Mouse (Mus musculus) intestine, embryonic 16.5 days (tissue): ENCODE measurements around the gene Bnip3. TPM values are rescaled to one million over a fixed set of nuclear protein-coding genes. Genes with fewer than 3 reads are reported as not detected.

Experiments used
- ATAC-seq: fragments of 200-750 bp; cut with Nextera tagmentation; 2 replicates; pipeline ENCODE4 v1.8.0; 2017; ENCODE audit warnings: moderate TSS enrichment, moderate library complexity
- H3K27ac ChIP-seq: fragments of 300-500 bp; sonication (generic); 2 replicates; pipeline ENCODE4 v1.5.1; 2014; ENCODE audit warnings: mild to moderate bottlenecking, low read length
- H3K27me3 ChIP-seq: fragments of 300-500 bp; sonication (generic); replicated peaks from 2 replicates; pipeline ENCODE4 v1.6.1; 2014; ENCODE audit warnings: low read length, control low read depth, mixed read lengths; ENCODE audit not compliant: control insufficient read depth, insufficient read depth
- H3K36me3 ChIP-seq: fragments of 300-500 bp; sonication (generic); 2 replicates; pipeline ENCODE4 v1.6.1; 2014; ENCODE audit warnings: low read length, control low read depth; ENCODE audit not compliant: control insufficient read depth, insufficient read depth
- H3K4me1 ChIP-seq: fragments of 300-500 bp; sonication (generic); 2 replicates; pipeline ENCODE4 v1.6.1; 2014; ENCODE audit warnings: low read length, control low read depth, mixed read lengths; ENCODE audit not compliant: control insufficient read depth, insufficient read depth
- H3K4me2 ChIP-seq: fragments of 300-500 bp; sonication (generic); 2 replicates; pipeline ENCODE4 v1.6.1; 2014; ENCODE audit warnings: low read depth, low read length, control low read depth
- H3K4me3 ChIP-seq: fragments of 300-500 bp; sonication (generic); 2 replicates; pipeline ENCODE4 v1.5.1; 2014; ENCODE audit warnings: mild to moderate bottlenecking, low read length
- H3K9ac ChIP-seq: fragments of 300-500 bp; sonication (generic); 2 replicates; pipeline ENCODE4 v1.6.1; 2014; ENCODE audit warnings: low read depth, low read length
- H3K9me3 ChIP-seq: fragments of 300-500 bp; sonication (generic); 2 replicates; pipeline ENCODE4 v1.6.1; 2016; ENCODE audit warnings: low read length, control low read depth; ENCODE audit not compliant: control insufficient read depth
- WGBS: fragments of 180-500 bp; shearing (Covaris S2); extraction: QIAGEN DNeasy Blood & Tissue Kit; methylation state at CpG from one replicate; pipeline ENCODE4 v1.1.7; 2014; 5-methylcytosine and 5-hydroxymethylcytosine counted together
- polyA plus RNA-seq: library from polyadenylated mRNA; unstranded; fragments of >200 nt; fragmentation: Nextera tagmentation; extraction: Ambion mirVana; gene quantifications from 2 replicates; pipeline ENCODE4 v1.2.1, GENCODE M21; 2015

Bnip3 gene
- polyA plus RNA-seq, result 192 and 195 TPM in 2 replicates

DNA sequence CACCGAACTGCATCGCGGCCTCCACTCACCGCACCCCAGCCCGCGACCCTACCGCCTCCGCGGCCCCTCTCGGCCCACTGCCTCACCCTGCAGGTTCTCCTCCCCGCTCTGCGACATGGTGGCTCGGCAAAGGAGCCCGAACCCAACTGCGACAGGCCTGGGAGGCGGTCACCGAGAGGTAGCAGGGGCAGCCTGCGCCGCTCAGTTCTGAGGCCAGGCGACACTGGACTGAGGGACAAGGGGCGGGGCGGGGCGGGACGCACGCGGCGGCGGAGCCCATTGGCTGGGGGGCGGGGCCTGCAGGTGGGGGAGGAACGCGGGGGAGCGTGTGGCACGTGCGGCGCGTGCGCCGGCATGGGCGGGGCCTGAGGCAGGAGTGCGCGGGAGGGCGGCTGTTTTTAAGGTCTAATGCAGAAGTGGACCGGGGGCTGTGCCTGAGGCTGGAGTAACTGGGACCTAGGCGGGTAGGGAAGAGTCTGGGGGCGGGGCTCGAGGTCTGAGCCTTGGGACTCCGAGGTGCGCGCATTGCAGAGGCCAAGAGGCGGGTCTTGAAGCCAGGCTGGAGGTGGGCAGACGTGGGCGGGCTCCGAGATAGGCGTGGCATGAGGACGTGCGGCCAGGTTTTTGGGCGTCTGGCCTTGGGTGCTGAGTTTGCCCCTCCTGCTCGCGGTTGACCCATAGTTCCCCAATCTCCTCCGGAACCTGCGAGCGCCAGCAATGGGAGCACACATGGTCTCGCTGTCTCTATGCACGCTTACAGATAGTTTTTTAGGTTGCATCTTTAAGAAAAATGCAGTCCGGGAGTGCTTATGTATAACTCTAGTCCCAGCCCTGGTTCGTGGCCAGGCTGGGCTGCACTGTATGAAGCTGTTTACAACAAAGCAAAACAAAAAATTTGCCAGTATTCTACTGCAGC, at the start of gene Bnip3:
Bnip3 (minus strand) TSS at position 243 of the 916 bp plus-strand sequence.
- Histone ChIP-seq H3K27ac (peak within 1 kb of the TSS; percentile 68), H3K4me1 (peaks cover 26% of the 10 kb centered on the region), H3K9me3 (no peaks in the 10 kb centered on the region), H3K36me3 (no peaks in the 10 kb centered on the region), H3K4me3 (peak within 1 kb of the TSS; percentile 68), H3K9ac (peak within 1 kb of the TSS; percentile 85), H3K27me3 (no peaks in the 10 kb centered on the region), H3K4me2 (peak within 1 kb of the TSS; percentile 85)
- WGBS, result under 1% methylated on average over 59 of the region's 66 CpGs
- ATAC-seq, result peak; percentile 95

DNA sequence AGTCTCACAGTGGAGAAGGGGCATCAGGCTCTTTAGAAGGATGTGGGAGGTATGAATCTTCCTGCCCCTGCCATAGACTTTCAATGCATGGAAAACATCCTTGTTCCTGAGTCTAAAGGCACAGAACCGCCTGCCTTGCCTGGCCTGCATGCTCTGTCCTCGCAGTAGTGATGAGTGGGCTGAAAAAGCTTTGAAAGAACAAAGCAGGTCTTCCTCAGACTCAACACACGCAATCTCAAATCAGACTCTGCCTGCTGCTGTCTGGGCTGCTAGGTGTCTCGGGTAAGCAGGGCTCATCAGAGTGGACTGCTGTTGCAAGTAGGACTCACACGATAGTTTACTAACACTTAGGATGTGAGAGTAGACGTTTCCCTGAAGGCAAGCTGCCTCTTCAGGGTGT, 47.8 kb upstream of the Bnip3 start:
- Histone ChIP-seq H3K9me3 (no peaks in the 10 kb centered on the region), H3K27ac (no peak overlapping the region), H3K27me3 (0 out of 2 replicates have a peak, but pooled peaks cover 2% of the 10 kb centered on the region), H3K4me2 (no peak overlapping the region), H3K4me3 (no peak overlapping the region), H3K9ac (no peak overlapping the region), H3K36me3 (no peaks in the 10 kb centered on the region), H3K4me1 (no peaks in the 10 kb centered on the region)
- ATAC-seq, result no peak
- 71% methylated on average over 6 of the region's 6 CpGs for WGBS

DNA sequence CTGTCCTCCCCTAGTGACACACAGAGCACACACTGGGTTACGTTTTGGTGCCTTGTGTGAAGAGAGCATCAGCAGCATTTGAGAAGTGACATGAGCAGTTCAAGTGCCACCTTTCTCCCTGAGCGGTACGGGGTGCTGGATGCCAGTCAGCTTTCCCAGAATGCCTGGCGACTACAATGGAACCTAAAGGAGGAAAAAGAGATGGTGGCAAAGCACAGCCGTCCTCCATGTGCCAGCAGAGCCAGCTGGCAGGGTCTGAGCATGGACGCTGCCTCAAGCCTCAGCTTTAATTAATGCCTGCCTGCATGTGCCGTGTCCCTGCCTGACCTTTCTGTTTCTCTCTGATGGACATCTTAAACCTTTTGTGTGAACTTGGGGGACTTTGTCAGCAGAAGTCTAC, 46.5 kb upstream of the Bnip3 start:
- no peak overlapping the region for H3K4me3 ChIP-seq
- no peak overlapping the region for H3K4me2 ChIP-seq
- no peak overlapping the region for H3K27ac ChIP-seq
- H3K27me3 ChIP-seq, result 0 out of 2 replicates have a peak, but pooled peaks cover 2% of the 10 kb centered on the region
- H3K36me3 ChIP-seq, result no peaks in the 10 kb centered on the region
- no peak overlapping the region for H3K9ac ChIP-seq
- no peaks in the 10 kb centered on the region for H3K4me1 ChIP-seq
- no peaks in the 10 kb centered on the region for H3K9me3 ChIP-seq
- WGBS, result 84% methylated on average over 7 of the region's 7 CpGs
- ATAC-seq, result no peak

DNA sequence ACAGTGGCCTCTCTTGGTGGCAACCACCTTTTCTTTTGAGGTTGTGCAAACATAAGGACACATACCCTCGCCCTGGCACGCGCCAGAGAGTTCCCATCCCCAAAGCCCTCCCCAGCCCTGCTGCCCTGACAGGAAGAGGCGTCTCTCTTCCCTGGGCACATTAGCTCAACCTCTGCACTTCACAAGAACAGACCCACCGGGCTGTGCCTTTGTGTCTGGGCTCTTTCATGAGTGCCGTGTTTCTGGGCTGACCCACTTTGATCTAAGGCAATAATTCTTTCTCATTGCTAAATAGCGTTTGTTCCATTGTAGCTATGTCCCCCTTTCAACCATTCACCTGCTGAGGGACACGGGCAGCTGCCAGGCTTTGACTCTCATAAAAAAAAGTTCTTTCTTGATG, 39.0 kb upstream of the Bnip3 start:
- no peak for ATAC-seq
- 45% methylated on average over 8 of the region's 8 CpGs for WGBS
- Histone ChIP-seq H3K4me2 (no peak overlapping the region), H3K9me3 (no peaks in the 10 kb centered on the region), H3K27me3 (0 out of 2 replicates have a peak, but pooled peaks cover 5% of the 10 kb centered on the region), H3K36me3 (no peaks in the 10 kb centered on the region), H3K9ac (no peak overlapping the region), H3K27ac (no peak overlapping the region), H3K4me1 (no peaks in the 10 kb centered on the region), H3K4me3 (no peak overlapping the region)

DNA sequence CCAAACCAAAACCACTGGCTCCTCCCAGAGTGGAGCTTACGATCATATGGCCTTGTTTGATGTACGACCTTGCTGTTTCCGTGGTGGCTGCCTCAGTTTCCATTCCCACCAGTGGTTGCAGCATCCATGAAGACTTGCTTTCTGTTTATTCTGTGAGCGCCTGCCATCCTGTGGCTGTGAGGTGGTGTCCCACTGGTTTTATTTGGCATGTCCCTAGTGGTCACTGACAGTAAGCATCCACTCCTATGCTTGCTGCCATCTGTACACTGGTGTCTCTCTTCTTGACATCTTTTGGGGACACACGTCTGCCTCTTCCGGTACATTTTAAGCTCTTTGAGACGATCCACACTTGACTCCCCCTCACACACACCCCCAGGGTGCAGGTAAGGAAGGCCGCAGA, 38.4 kb upstream of the Bnip3 start:
- H3K4me2 ChIP-seq, result no peak overlapping the region
- no peak overlapping the region for H3K4me3 ChIP-seq
- no peak for ATAC-seq
- H3K36me3 ChIP-seq, result no peaks in the 10 kb centered on the region
- no peak overlapping the region for H3K27ac ChIP-seq
- peaks cover 7% of the 10 kb centered on the region; the same call in 1 of the 2 replicates for H3K27me3 ChIP-seq
- 85% methylated on average over 8 of the region's 8 CpGs for WGBS
- H3K4me1 ChIP-seq, result no peaks in the 10 kb centered on the region
- no peaks in the 10 kb centered on the region for H3K9me3 ChIP-seq
- no peak overlapping the region for H3K9ac ChIP-seq

DNA sequence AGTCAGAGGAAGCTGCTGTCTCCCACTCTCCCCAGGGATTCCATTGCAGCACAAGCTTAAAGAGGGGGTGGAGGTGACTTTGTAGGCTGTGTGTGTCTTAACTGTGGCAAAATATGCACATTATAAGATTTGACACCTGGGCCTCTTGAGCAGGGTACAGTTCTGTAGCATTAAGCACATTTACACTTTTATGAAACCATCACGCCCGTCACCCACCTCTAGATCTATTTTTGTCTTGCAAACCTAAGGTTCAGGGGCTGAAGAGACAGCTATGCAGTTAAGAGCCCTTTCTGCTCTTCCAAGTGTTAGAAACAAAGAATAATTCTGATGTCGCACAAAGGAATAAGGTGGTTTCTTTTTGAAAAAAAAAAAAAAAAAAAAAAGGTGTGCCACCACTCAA, 36.3 kb upstream of the Bnip3 start:
- H3K27me3 ChIP-seq, result peaks cover 27% of the 10 kb centered on the region
- ATAC-seq, result no peak
- H3K4me2 ChIP-seq, result no peak overlapping the region
- H3K36me3 ChIP-seq, result no peaks in the 10 kb centered on the region
- H3K9ac ChIP-seq, result no peak overlapping the region
- H3K4me1 ChIP-seq, result no peaks in the 10 kb centered on the region
- 52% methylated on average over 3 of the region's 3 CpGs for WGBS
- no peak overlapping the region for H3K4me3 ChIP-seq
- H3K9me3 ChIP-seq, result no peaks in the 10 kb centered on the region
- H3K27ac ChIP-seq, result no peak overlapping the region

DNA sequence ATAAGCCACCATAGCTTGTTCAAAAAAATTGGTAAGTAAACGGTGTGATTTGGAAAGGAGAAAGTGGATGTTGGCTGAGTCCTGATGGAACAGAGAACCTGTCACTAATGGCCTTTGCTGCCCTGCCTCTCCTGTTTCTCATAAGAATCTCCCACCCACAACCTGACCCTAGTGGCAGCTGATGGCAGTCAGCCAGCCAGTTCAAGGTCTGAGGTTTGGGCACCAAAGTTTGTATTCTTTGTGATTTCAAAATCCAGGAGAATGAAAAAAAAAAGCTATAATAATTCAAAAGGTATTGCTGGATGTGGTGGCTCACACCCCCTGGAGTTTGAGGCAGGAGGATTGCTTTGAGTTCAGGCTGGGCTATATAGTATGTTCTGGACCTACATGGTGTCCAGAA, 33.0 kb upstream of the Bnip3 start:
- no peak for ATAC-seq
- no peaks in the 10 kb centered on the region for H3K36me3 ChIP-seq
- H3K27ac ChIP-seq, result no peak overlapping the region
- H3K4me2 ChIP-seq, result no peak overlapping the region
- 88% methylated on average over 1 of the region's 1 CpGs for WGBS
- H3K4me1 ChIP-seq, result peaks cover 4% of the 10 kb centered on the region
- no peak overlapping the region for H3K4me3 ChIP-seq
- no peak overlapping the region for H3K9ac ChIP-seq
- H3K27me3 ChIP-seq, result peaks cover 44% of the 10 kb centered on the region
- no peaks in the 10 kb centered on the region for H3K9me3 ChIP-seq

DNA sequence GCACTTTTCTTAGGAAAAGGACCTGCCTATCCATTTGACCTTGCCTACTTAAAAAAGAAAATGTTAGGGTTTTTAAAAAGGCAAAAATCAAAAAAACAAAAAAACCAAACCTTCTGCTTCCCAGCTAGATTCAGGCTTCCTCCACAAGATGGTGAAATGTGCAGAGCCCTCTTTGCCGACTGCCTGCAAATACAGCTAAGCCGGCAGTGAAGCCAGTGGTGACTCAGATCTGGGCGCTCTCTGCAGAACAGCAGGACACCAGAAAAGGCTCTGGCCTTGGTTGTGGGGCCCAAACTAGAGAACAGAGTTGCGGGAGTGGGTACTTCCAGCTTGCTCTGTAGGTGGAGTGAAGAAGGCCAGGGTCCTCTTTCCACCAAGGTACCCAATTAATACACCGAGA, 32.3 kb upstream of the Bnip3 start:
- no peak for ATAC-seq
- no peaks in the 10 kb centered on the region for H3K36me3 ChIP-seq
- peaks cover 44% of the 10 kb centered on the region for H3K27me3 ChIP-seq
- peaks cover 4% of the 10 kb centered on the region for H3K4me1 ChIP-seq
- WGBS, result 34% methylated on average over 5 of the region's 5 CpGs
- H3K4me3 ChIP-seq, result no peak overlapping the region
- no peak overlapping the region for H3K27ac ChIP-seq
- no peak overlapping the region for H3K9ac ChIP-seq
- no peaks in the 10 kb centered on the region for H3K9me3 ChIP-seq
- H3K4me2 ChIP-seq, result 0 out of 2 replicates have a peak overlapping the region, but pooled peaks have one; percentile 71

GRCm38 (mm10) chr7:138940612-138941461, 31.5 kb upstream of the Bnip3 start, which contains the start of gene Jakmip3:
Gene Jakmip3 (plus strand): TSS chr7:138940730.
- ATAC-seq, result 0 out of 2 replicates have a peak, but pooled peaks have one; percentile 23
- peaks cover 4% of the 10 kb centered on the region for H3K4me1 ChIP-seq

More at GRCm38 (mm10) chr7:138940612-138941461, 31.5 kb upstream of the Bnip3 start, which contains the start of gene Jakmip3:
- Histone ChIP-seq H3K4me3 (peak within 1 kb of the TSS; percentile 46), H3K36me3 (no peaks in the 10 kb centered on the region), H3K27ac (no peak within 1 kb of the TSS), H3K9ac (0 out of 2 replicates have a peak within 1 kb of the TSS, but pooled peaks have one; percentile 5), H3K27me3 (peaks cover 44% of the 10 kb centered on the region), H3K9me3 (no peaks in the 10 kb centered on the region), H3K4me2 (peak within 1 kb of the TSS; percentile 71)
- WGBS, result under 1% methylated on average over 74 of the region's 78 CpGs
